Mouse (Mus musculus) neural tube, embryonic 12.5 days (tissue): ENCODE measurements around the gene Npb. TPM values are rescaled to one million over a fixed set of nuclear protein-coding genes. Genes with fewer than 3 reads are reported as not detected.

Experiments
- ATAC-seq: fragments of 200-750 bp; cut with Nextera tagmentation; 2 replicates; pipeline ENCODE4 v1.8.0; 2017; ENCODE audit warnings: low read depth, mild to moderate bottlenecking, moderate TSS enrichment, moderate library complexity; ENCODE audit not compliant: low FRiP score
- H3K27ac ChIP-seq: fragments of 300-500 bp; sonication (generic); 2 replicates; pipeline ENCODE4 v1.5.1; 2016
- H3K27me3 ChIP-seq: fragments of 300-500 bp; sonication (generic); replicated peaks from 2 replicates; pipeline ENCODE4 v1.6.1; 2016; ENCODE audit warnings: mild to moderate bottlenecking
- H3K36me3 ChIP-seq: fragments of 300-500 bp; sonication (generic); 2 replicates; pipeline ENCODE4 v1.6.1; 2016; ENCODE audit warnings: mild to moderate bottlenecking
- H3K4me1 ChIP-seq: fragments of 300-500 bp; sonication (generic); 2 replicates; pipeline ENCODE4 v1.6.1; 2016
- H3K4me2 ChIP-seq: fragments of 300-500 bp; sonication (generic); replicated peaks from 2 replicates; pipeline ENCODE4 v1.6.1; 2016; ENCODE audit warnings: mild to moderate bottlenecking
- H3K4me3 ChIP-seq: fragments of 300-500 bp; sonication (generic); 2 replicates; pipeline ENCODE4 v1.5.1; 2016
- H3K9ac ChIP-seq: fragments of 300-500 bp; sonication (generic); 2 replicates; pipeline ENCODE4 v1.6.1; 2016; ENCODE audit warnings: mild to moderate bottlenecking
- H3K9me3 ChIP-seq: fragments of 300-500 bp; sonication (generic); 2 replicates; pipeline ENCODE4 v1.6.1; 2016; ENCODE audit warnings: mild to moderate bottlenecking
- WGBS: fragments of 180-500 bp; shearing (Covaris S2); methylation state at CpG from one replicate; pipeline ENCODE4 v1.1.7; 2016; 5-methylcytosine and 5-hydroxymethylcytosine counted together
- polyA plus RNA-seq: library from polyadenylated mRNA; unstranded; fragments of >200 nt; fragmentation: Nextera tagmentation; extraction: Ambion mirVana; gene quantifications from 2 replicates; pipeline ENCODE4 v1.2.1, GENCODE M21; 2016

Gene Npb
- polyA plus RNA-seq, 1 experiment from 2014 or later, result 0.80 TPM

- Histone ChIP-seq H3K27ac (no peak overlapping the region), H3K4me2 (no peak overlapping the region), H3K9me3 (no peaks in the 10 kb centered on the region), H3K27me3 (no peaks in the 10 kb centered on the region), H3K4me1 (peaks cover 26% of the 10 kb centered on the region), H3K9ac (no peak overlapping the region), H3K4me3 (no peak overlapping the region), H3K36me3 (peaks cover 57% of the 10 kb centered on the region)
- 94% methylated on average over 14 of the region's 14 CpGs for WGBS
- ATAC-seq, result no peak
These were observed 11.9 kb downstream of the Npb start for GRCm38 (mm10) chr11:120620195-120620594.

DNA sequence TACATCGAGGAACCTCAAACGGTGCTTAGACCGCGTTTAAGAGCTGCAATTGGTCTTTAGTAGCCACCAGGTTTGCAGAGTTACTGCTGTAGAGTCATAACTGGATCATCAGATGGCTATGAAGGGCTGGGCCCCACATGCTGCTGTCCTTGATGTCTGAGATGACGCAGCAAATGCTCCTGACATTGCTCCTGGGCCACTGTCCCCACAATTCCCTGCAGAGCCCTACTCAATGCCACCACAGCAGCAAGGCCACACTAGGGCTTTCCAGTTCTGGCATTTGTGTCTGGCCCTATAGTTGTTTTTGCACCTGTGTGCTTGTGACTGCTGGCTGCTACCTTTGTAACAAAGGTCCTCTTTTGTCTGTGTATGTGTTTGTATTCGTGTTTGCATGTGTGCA lies 14.5 kb downstream of the Npb start:
- no peak overlapping the region for H3K4me2 ChIP-seq
- no peak overlapping the region for H3K27ac ChIP-seq
- no peak overlapping the region for H3K9ac ChIP-seq
- no peaks in the 10 kb centered on the region for H3K27me3 ChIP-seq
- H3K4me3 ChIP-seq, result no peak overlapping the region
- WGBS, result 91% methylated on average over 6 of the region's 6 CpGs
- H3K36me3 ChIP-seq, result peaks cover 65% of the 10 kb centered on the region
- peaks cover 15% of the 10 kb centered on the region for H3K4me1 ChIP-seq
- no peak for ATAC-seq
- no peaks in the 10 kb centered on the region for H3K9me3 ChIP-seq

GRCm38 (mm10) chr11:120623961-120624679 lies 15.8 kb downstream of the Npb start:
- no peak for ATAC-seq
- whole genome bisulfite sequencing, result 14% methylated on average over 30 of the region's 30 CpGs
- H3K9me3 ChIP-seq, result no peaks in the 10 kb centered on the region
- peak overlapping the region; percentile 86 for H3K9ac ChIP-seq
- peaks cover 59% of the 10 kb centered on the region for H3K36me3 ChIP-seq
- H3K4me3 ChIP-seq, result peak overlapping the region; percentile 99
- H3K27me3 ChIP-seq, result no peaks in the 10 kb centered on the region
- H3K27ac ChIP-seq, result peak overlapping the region; percentile 68
- H3K4me2 ChIP-seq, result peak overlapping the region; percentile 99
- peaks cover 17% of the 10 kb centered on the region for H3K4me1 ChIP-seq

GRCm38 (mm10) chr11:120624680-120625111 lies 16.4 kb downstream of the Npb start:
- Histone ChIP-seq H3K4me3 (peak overlapping the region; percentile 99), H3K27ac (peak overlapping the region; percentile 68), H3K9me3 (no peaks in the 10 kb centered on the region), H3K36me3 (peaks cover 62% of the 10 kb centered on the region), H3K4me2 (peak overlapping the region; percentile 99), H3K9ac (peak overlapping the region; percentile 86), H3K27me3 (no peaks in the 10 kb centered on the region), H3K4me1 (peaks cover 23% of the 10 kb centered on the region)
- whole genome bisulfite sequencing, result under 1% methylated on average over 53 of the region's 53 CpGs
- ATAC-seq, result peak; percentile 83

GRCm38 (mm10) chr11:120625152-120625775 lies 17.0 kb downstream of the Npb start, which contains the start of gene Sirt7:
Sirt7 (minus strand) TSS chr11:120625240.
- Histone ChIP-seq H3K27ac (peak within 1 kb of the TSS; percentile 68), H3K4me1 (peaks cover 29% of the 10 kb centered on the region), H3K36me3 (peaks cover 58% of the 10 kb centered on the region), H3K9ac (peak within 1 kb of the TSS; percentile 86), H3K4me2 (peak within 1 kb of the TSS; percentile 99), H3K4me3 (peak within 1 kb of the TSS; percentile 99), H3K27me3 (no peaks in the 10 kb centered on the region), H3K9me3 (no peaks in the 10 kb centered on the region)
- peak; percentile 51 for ATAC-seq
- 15% methylated on average over 5 of the region's 5 CpGs for WGBS

DNA sequence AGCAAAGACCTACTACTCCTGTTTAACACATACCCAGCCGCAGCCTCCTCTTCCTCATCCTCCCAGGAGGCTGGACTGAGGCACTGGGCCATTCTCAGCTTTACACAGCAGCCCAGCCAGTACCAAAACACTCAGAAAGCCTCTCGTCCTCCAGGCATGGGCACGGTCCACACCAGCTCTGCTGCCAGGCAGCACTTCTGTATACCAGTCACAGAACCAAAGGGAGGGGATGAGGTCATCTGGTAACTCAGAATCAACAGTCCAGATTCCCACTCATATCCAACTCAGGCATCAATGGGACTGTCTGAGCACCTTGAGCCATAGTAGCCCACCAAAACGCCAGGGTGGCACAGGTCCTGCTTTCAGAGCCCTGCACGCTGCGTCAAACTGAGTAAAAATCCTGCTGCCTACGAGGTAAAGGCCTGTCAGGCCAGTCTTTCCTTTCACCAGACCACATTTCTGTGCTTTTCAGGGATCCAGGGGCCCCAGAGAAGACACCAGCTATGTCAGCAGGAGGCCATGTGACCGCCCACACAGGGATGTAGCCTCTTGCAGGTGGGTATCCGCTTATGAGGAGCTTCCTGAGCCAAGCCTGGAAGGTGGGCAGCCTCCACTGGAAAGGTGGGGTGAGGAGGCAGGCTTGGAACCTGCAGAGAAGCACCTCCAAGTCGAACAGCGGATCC lies 18.6 kb downstream of the Npb start:
- Histone ChIP-seq H3K4me3 (no peak overlapping the region; the same call in 1 of the 2 replicates), H3K36me3 (peaks cover 44% of the 10 kb centered on the region), H3K4me2 (no peak overlapping the region), H3K9me3 (no peaks in the 10 kb centered on the region), H3K27ac (no peak overlapping the region), H3K4me1 (peaks cover 46% of the 10 kb centered on the region), H3K27me3 (no peaks in the 10 kb centered on the region), H3K9ac (no peak overlapping the region)
- WGBS, result 91% methylated on average over 11 of the region's 11 CpGs
- no peak for ATAC-seq

DNA sequence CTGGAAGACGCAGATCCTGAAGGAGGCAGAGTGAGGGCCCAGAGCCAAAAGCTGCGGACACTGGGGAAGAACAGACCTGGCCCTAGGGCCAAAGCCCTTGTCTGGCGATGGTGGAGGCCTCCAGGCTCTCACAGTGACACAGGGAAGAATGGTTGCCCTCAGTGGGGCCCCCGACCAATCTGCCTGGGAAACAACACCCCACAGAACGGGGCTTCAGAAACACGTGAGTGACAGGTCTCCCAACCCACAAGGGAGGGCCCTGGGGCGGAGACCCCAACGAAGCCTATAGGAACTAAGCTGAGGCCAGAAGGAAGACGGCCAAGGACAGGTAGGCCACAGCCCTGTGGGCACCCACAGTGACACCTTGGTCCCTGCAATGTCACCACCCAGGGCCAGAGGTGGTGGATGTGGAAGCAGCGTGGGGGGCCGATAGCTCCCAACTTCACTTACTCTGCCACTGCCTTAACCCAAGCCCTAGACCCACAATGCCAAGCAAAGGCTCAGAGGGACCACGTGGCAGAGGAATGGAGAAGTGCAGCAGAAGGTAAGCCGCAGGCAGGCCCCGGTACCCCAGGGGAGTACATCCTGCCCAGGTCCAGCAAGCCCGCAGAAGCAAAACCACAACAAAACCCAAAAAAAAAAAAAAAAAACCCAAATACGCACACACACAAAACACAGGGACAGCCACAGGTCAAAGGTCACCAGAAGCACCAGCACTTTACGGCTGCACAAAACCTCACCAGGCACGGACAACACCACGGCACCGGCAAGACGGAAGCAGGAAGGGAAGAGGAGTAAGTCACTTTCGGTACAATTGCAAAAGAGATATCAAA lies 19.4 kb downstream of the Npb start:
- no peaks in the 10 kb centered on the region for H3K9me3 ChIP-seq
- H3K4me1 ChIP-seq, result peaks cover 53% of the 10 kb centered on the region
- no peaks in the 10 kb centered on the region for H3K27me3 ChIP-seq
- no peak overlapping the region for H3K4me3 ChIP-seq
- H3K36me3 ChIP-seq, result peaks cover 37% of the 10 kb centered on the region
- WGBS, result 81% methylated on average over 22 of the region's 22 CpGs
- no peak overlapping the region for H3K9ac ChIP-seq
- ATAC-seq, result no peak
- H3K27ac ChIP-seq, result no peak overlapping the region
- no peak overlapping the region for H3K4me2 ChIP-seq

GRCm38 (mm10) chr11:120628601-120629340 lies 20.5 kb downstream of the Npb start:
- H3K27ac ChIP-seq, result no peak overlapping the region
- 94% methylated on average over 23 of the region's 23 CpGs for WGBS
- H3K9me3 ChIP-seq, result no peaks in the 10 kb centered on the region
- ATAC-seq, result no peak
- H3K4me1 ChIP-seq, result peaks cover 52% of the 10 kb centered on the region
- H3K27me3 ChIP-seq, result no peaks in the 10 kb centered on the region
- no peak overlapping the region for H3K9ac ChIP-seq
- H3K4me3 ChIP-seq, result no peak overlapping the region
- peak overlapping the region; percentile 97 for H3K4me2 ChIP-seq
- peaks cover 29% of the 10 kb centered on the region for H3K36me3 ChIP-seq

GRCm38 (mm10) chr11:120629341-120629730 lies 21.1 kb downstream of the Npb start:
- H3K9me3 ChIP-seq, result no peaks in the 10 kb centered on the region
- peaks cover 48% of the 10 kb centered on the region for H3K4me1 ChIP-seq
- no peaks in the 10 kb centered on the region for H3K27me3 ChIP-seq
- H3K4me2 ChIP-seq, result peak overlapping the region; percentile 97
- no peak overlapping the region for H3K9ac ChIP-seq
- no peak overlapping the region for H3K27ac ChIP-seq
- 81% methylated on average over 23 of the region's 23 CpGs for WGBS
- no peak for ATAC-seq
- H3K4me3 ChIP-seq, result peak overlapping the region; percentile 3; the same call in 1 of the 2 replicates
- peaks cover 29% of the 10 kb centered on the region for H3K36me3 ChIP-seq

GRCm38 (mm10) chr11:120629911-120630310 lies 21.6 kb downstream of the Npb start:
- H3K9ac ChIP-seq, result no peak overlapping the region
- peak overlapping the region; percentile 97 for H3K4me2 ChIP-seq
- no peaks in the 10 kb centered on the region for H3K27me3 ChIP-seq
- H3K4me3 ChIP-seq, result 0 out of 2 replicates have a peak overlapping the region, but pooled peaks have one; percentile 3
- peaks cover 29% of the 10 kb centered on the region for H3K36me3 ChIP-seq
- peaks cover 48% of the 10 kb centered on the region for H3K4me1 ChIP-seq
- H3K9me3 ChIP-seq, result no peaks in the 10 kb centered on the region
- 47% methylated on average over 7 of the region's 7 CpGs for WGBS
- H3K27ac ChIP-seq, result no peak overlapping the region
- ATAC-seq, result no peak

- ATAC-seq, result no peak
- H3K4me1 ChIP-seq, result peaks cover 43% of the 10 kb centered on the region
- no peak overlapping the region for H3K4me3 ChIP-seq
- H3K4me2 ChIP-seq, result peak overlapping the region; percentile 97
- H3K27ac ChIP-seq, result no peak overlapping the region
- H3K9ac ChIP-seq, result 0 out of 2 replicates have a peak overlapping the region, but pooled peaks have one; percentile 6
- no peaks in the 10 kb centered on the region for H3K27me3 ChIP-seq
- 48% methylated on average over 5 of the region's 5 CpGs for WGBS
- H3K9me3 ChIP-seq, result no peaks in the 10 kb centered on the region
- H3K36me3 ChIP-seq, result peaks cover 29% of the 10 kb centered on the region
These were observed 22.2 kb downstream of the Npb start for GRCm38 (mm10) chr11:120630401-120630871.
